Mouse (Mus musculus): Measurements from ENCODE around the gene Nudt7. TPM values are rescaled to one million over a fixed set of nuclear protein-coding genes. Genes with fewer than 3 reads are reported as not detected.

Gene Nudt7
- total and polyA plus RNA-seq, 3 experiments = not detected

DNA sequence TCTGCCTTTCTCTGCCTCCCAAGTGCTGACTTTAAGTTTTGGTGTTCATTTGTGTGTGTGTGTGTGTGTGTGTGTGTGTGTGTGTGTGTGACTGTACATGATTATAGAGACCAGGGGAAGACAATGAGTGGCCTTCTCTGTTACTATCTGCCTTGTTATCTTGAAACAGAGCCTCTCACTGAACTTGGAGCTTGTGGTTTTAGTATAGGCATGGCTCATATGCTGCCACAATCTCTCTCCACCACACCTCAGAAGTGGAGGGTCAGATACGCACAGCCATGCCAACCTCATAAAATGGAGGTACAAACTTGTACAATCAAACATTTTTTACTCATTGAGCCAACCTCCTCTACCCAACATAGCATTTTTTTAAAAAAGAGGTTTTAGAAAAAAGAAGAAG is 3.4 kb downstream of the Nudt7 start:
- Histone ChIP-seq H3K4me1 (ENCODE audit: control insufficient read depth in 1 of 2, insufficient read depth in 2 of 2, low read length in 2 of 2) (no peaks in the 10 kb centered on the region), H3K27me3 (ENCODE audit: control insufficient read depth in 1 of 2, insufficient read depth in 2 of 2, low read length in 2 of 2) (no peaks in the 10 kb centered on the region), H3K79me2 (ENCODE audit: control insufficient read depth, insufficient read depth, low read length, poor library complexity) (no peaks in the 10 kb centered on the region), H3K4me3 (ENCODE audit: control insufficient read depth in 1 of 2, insufficient read depth in 1 of 2, low read depth in 2 of 2, low read length in 2 of 2) (no peak overlapping the region), H3K9ac (ENCODE audit: control insufficient read depth, low read depth, low read length, poor library complexity, severe bottlenecking) (no peak overlapping the region), H3K27ac (ENCODE audit: control insufficient read depth, low read depth, low read length) (no peak overlapping the region), H3K9me3 (replicated peaks; ENCODE audit: insufficient read depth, low read length) (no peaks in the 10 kb centered on the region), H3K36me3 (ENCODE audit: control insufficient read depth in 1 of 2, insufficient read depth in 2 of 2, low read length in 2 of 2) (no peaks in the 10 kb centered on the region)
- DNase-seq (ENCODE audit: low read depth, low spot score) = no peak
- TF ChIP-seq USF1 (IDR thresholded peaks at IDR 0.05; ENCODE audit: low read depth, low read length) = no peak
- TF ChIP-seq E2F4 (IDR thresholded peaks at IDR 0.05; ENCODE audit: borderline replicate concordance, low read depth, low read length) = no peak
- TF ChIP-seq JUND (IDR thresholded peaks at IDR 0.05; ENCODE audit: low read depth, low read length) = no peak
- TF ChIP-seq ZKSCAN1 (IDR thresholded peaks at IDR 0.05; ENCODE audit: low read depth, low read length) = no peak
- TF ChIP-seq MAZ (IDR thresholded peaks at IDR 0.05; ENCODE audit: low read depth, low read length) = no peak
- TF ChIP-seq ZNF384 (IDR thresholded peaks at IDR 0.05; ENCODE audit: low read depth, low read length) = no peak
- no peak for TF ChIP-seq SMC3 (IDR thresholded peaks at IDR 0.05; ENCODE audit: low read depth, low read length)
- TF ChIP-seq CHD1 (IDR thresholded peaks at IDR 0.05; ENCODE audit: low read depth, low read length) = no peak
- no peak for TF ChIP-seq MAFK (IDR thresholded peaks at IDR 0.05; ENCODE audit: borderline replicate concordance, low read depth, low read length)
- no peak for TF ChIP-seq BHLHE40 (IDR thresholded peaks at IDR 0.05; ENCODE audit: borderline replicate concordance, low read depth, low read length)
- TF ChIP-seq POLR2AphosphoS5 (IDR thresholded peaks at IDR 0.05; ENCODE audit: borderline replicate concordance, low read depth, low read length) = no peak
- TF ChIP-seq NRF1 (IDR thresholded peaks at IDR 0.05; ENCODE audit: insufficient read depth, low read depth, low read length, poor library complexity, severe bottlenecking) = no peak
- no peak for TF ChIP-seq USF2 (IDR thresholded peaks at IDR 0.05; ENCODE audit: borderline replicate concordance in 1 of 2, insufficient read depth in 1 of 2, low read depth in 1 of 2, low read length in 2 of 2)
- TF ChIP-seq KAT2A (conservative IDR thresholded peaks at IDR 0.05; ENCODE audit: low read depth, low read length) = no peak
- TF ChIP-seq POLR2AphosphoS2 (IDR thresholded peaks at IDR 0.05; ENCODE audit: low read length) = no peak

DNA sequence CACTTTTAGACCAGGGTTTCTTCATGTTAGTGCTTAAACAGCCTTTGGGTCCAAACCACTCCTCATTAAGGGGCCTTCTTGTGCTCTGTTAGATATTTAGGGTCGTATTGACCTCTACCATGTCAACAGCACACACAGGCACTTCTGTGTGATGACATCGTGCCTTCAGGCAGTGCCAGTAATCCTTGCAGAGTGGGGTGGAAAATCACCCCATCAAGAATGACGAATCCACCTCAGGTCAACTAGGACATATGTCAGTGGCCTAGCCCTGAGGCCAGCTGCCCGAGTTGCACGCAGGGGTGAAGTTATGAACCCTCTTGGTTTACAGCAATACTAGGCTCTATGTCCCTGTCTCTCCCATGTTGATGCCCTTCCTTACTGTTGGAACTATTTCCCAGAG is 3.8 kb downstream of the Nudt7 start:
- Histone ChIP-seq H3K9me3 (replicated peaks; ENCODE audit: insufficient read depth, low read length) (no peaks in the 10 kb centered on the region), H3K27me3 (ENCODE audit: control insufficient read depth in 1 of 2, insufficient read depth in 2 of 2, low read length in 2 of 2) (no peaks in the 10 kb centered on the region), H3K79me2 (ENCODE audit: control insufficient read depth, insufficient read depth, low read length, poor library complexity) (no peaks in the 10 kb centered on the region), H3K36me3 (ENCODE audit: control insufficient read depth in 1 of 2, insufficient read depth in 2 of 2, low read length in 2 of 2) (no peaks in the 10 kb centered on the region), H3K27ac (ENCODE audit: control insufficient read depth, low read depth, low read length) (no peak overlapping the region), H3K9ac (ENCODE audit: control insufficient read depth, low read depth, low read length, poor library complexity, severe bottlenecking) (no peak overlapping the region), H3K4me1 (ENCODE audit: control insufficient read depth in 1 of 2, insufficient read depth in 2 of 2, low read length in 2 of 2) (no peaks in the 10 kb centered on the region), H3K4me3 (ENCODE audit: control insufficient read depth in 1 of 2, insufficient read depth in 1 of 2, low read depth in 2 of 2, low read length in 2 of 2) (no peak overlapping the region)
- TF ChIP-seq POLR2AphosphoS2 (IDR thresholded peaks at IDR 0.05; ENCODE audit: low read length) (no peak), RAD21 (IDR thresholded peaks at IDR 0.05; ENCODE audit: low read depth, low read length) (no peak), TCF12 (IDR thresholded peaks at IDR 0.05; ENCODE audit: low read depth, low read length) (no peak), ELF1 (IDR thresholded peaks at IDR 0.05; ENCODE audit: low read depth, low read length) (no peak)
- no peak for DNase-seq (ENCODE audit: low read depth, low spot score)
